Mouse (Mus musculus): ENCODE results near the gene Lrrc20.

GRCm38 (mm10) chr10:61428416-61428815 is 47.2 kb upstream of the Lrrc20 start:
- no peak for TF ChIP-seq POLR2A (IDR thresholded peaks at IDR 0.05; ENCODE audit: low read depth, low read length)
- TF ChIP-seq CTCF (IDR thresholded peaks at IDR 0.05; ENCODE audit: extremely low read depth, insufficient read length, insufficient replicate concordance, low read depth, low read length), result no peak

Measured in small intestine, adult 2 months (tissue).